Mouse (Mus musculus): ENCODE data around the gene Ccl2. TPM values are rescaled to one million over a fixed set of nuclear protein-coding genes. Genes with fewer than 3 reads are reported as not detected.

Ccl2 gene
- polyA plus RNA-seq, 1 experiment, result 14.5 TPM

GRCm38 (mm10) chr11:82039132-82039660 is 3.8 kb downstream of the Ccl2 start:
- Histone ChIP-seq H3K4me3 (replicated peaks; ENCODE audit: control insufficient read depth, low read depth, low read length) (no peak overlapping the region), H3K4me1 (ENCODE audit: control insufficient read depth, insufficient read depth, low read length) (no peaks in the 10 kb centered on the region; the same call in 1 of the 2 replicates), H3K27ac (ENCODE audit: control insufficient read depth, insufficient read depth, low read depth, low read length, poor library complexity) (no peak overlapping the region)
- no peak for TF ChIP-seq CTCF (IDR thresholded peaks at IDR 0.05; ENCODE audit: control insufficient read depth, insufficient read depth, low read length)
- 14% methylated on average over 3 of the region's 3 CpGs for WGBS

GRCm38 (mm10) chr11:82041671-82042080 is 6.3 kb downstream of the Ccl2 start:
- Histone ChIP-seq H3K27ac (ENCODE audit: control insufficient read depth, insufficient read depth, low read depth, low read length, poor library complexity) (no peak overlapping the region), H3K4me1 (ENCODE audit: control insufficient read depth, insufficient read depth, low read length) (no peaks in the 10 kb centered on the region; the same call in 1 of the 2 replicates), H3K4me3 (replicated peaks; ENCODE audit: control insufficient read depth, low read depth, low read length) (no peak overlapping the region)
- 20% methylated on average over 4 of the region's 4 CpGs for WGBS
- TF ChIP-seq CTCF (IDR thresholded peaks at IDR 0.05; ENCODE audit: control insufficient read depth, insufficient read depth, low read length) (no peak), POLR2A (IDR thresholded peaks at IDR 0.05; ENCODE audit: borderline replicate concordance, control insufficient read depth, low read depth, low read length) (no peak)

DNA sequence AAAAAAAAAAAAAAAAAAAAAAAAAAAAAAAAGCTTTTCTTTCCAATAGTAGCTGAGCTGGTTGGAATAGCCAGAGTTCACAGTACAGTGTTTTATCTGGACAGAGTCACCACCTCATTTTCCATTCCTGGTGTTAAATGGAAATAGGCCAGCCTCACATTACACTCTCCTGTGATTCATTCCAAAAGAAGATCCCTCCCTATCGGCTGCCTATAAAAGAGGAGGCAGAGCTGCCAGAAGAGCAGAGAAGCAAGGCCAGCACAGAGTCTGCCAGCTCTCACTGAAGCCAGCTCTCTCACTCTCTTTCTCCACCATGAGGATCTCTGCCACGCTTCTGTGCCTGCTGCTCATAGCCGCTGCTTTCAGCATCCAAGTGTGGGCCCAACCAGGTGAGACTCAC is 10.1 kb downstream of the Ccl2 start, which contains the start of gene Ccl7:
TSS of gene Ccl7 (plus strand) at position 242 of the 400 bp plus-strand sequence.
- Histone ChIP-seq H3K4me3 (replicated peaks; ENCODE audit: control insufficient read depth, low read depth, low read length) (no peak within 1 kb of the TSS), H3K27ac (ENCODE audit: control insufficient read depth, insufficient read depth, low read depth, low read length, poor library complexity) (no peak within 1 kb of the TSS), H3K4me1 (ENCODE audit: control insufficient read depth, insufficient read depth, low read length) (no peaks in the 10 kb centered on the region; the same call in 1 of the 2 replicates)
- TF ChIP-seq POLR2A (IDR thresholded peaks at IDR 0.05; ENCODE audit: borderline replicate concordance, control insufficient read depth, low read depth, low read length) (no peak), CTCF (IDR thresholded peaks at IDR 0.05; ENCODE audit: control insufficient read depth, insufficient read depth, low read length) (no peak)
- WGBS, result 76% methylated on average over 3 of the region's 3 CpGs

GRCm38 (mm10) chr11:82047746-82048415 is 12.5 kb downstream of the Ccl2 start:
- Histone ChIP-seq H3K4me1 (ENCODE audit: control insufficient read depth, insufficient read depth, low read length) (no peaks in the 10 kb centered on the region), H3K27ac (ENCODE audit: control insufficient read depth, insufficient read depth, low read depth, low read length, poor library complexity) (no peak overlapping the region), H3K4me3 (replicated peaks; ENCODE audit: control insufficient read depth, low read depth, low read length) (no peak overlapping the region)
- WGBS, result 39% methylated on average over 6 of the region's 6 CpGs
- TF ChIP-seq POLR2A (IDR thresholded peaks at IDR 0.05; ENCODE audit: borderline replicate concordance, control insufficient read depth, low read depth, low read length), result no peak
- TF ChIP-seq CTCF (IDR thresholded peaks at IDR 0.05; ENCODE audit: control insufficient read depth, insufficient read depth, low read length), result peak; percentile 33; the same call in 1 of the 2 replicates

GRCm38 (mm10) chr11:82053849-82054248 is 18.5 kb downstream of the Ccl2 start:
- WGBS, result 86% methylated on average over 7 of the region's 7 CpGs
- no peak overlapping the region for H3K27ac ChIP-seq (ENCODE audit: control insufficient read depth, insufficient read depth, low read depth, low read length, poor library complexity)
- TF ChIP-seq POLR2A (IDR thresholded peaks at IDR 0.05; ENCODE audit: borderline replicate concordance, control insufficient read depth, low read depth, low read length), result no peak
- TF ChIP-seq CTCF (IDR thresholded peaks at IDR 0.05; ENCODE audit: control insufficient read depth, insufficient read depth, low read length), result no peak
- no peak overlapping the region for H3K4me3 ChIP-seq (replicated peaks; ENCODE audit: control insufficient read depth, low read depth, low read length)
- H3K4me1 ChIP-seq (ENCODE audit: control insufficient read depth, insufficient read depth, low read length), result no peaks in the 10 kb centered on the region

- no peak within 1 kb of the TSS for H3K27ac ChIP-seq (ENCODE audit: control insufficient read depth, insufficient read depth, low read depth, low read length, poor library complexity)
- H3K4me3 ChIP-seq (replicated peaks; ENCODE audit: control insufficient read depth, low read depth, low read length), result no peak within 1 kb of the TSS
- no peaks in the 10 kb centered on the region for H3K4me1 ChIP-seq (ENCODE audit: control insufficient read depth, insufficient read depth, low read length)
- TF ChIP-seq POLR2A (IDR thresholded peaks at IDR 0.05; ENCODE audit: borderline replicate concordance, control insufficient read depth, low read depth, low read length) (no peak), CTCF (IDR thresholded peaks at IDR 0.05; ENCODE audit: control insufficient read depth, insufficient read depth, low read length) (no peak)
- 78% methylated on average over 6 of the region's 6 CpGs for WGBS
Observed at GRCm38 (mm10) chr11:82057646-82058045, 22.3 kb downstream of the Ccl2 start, which contains the start of gene Ccl11. TSS of gene Ccl11 (plus strand) at chr11:82057823.

DNA sequence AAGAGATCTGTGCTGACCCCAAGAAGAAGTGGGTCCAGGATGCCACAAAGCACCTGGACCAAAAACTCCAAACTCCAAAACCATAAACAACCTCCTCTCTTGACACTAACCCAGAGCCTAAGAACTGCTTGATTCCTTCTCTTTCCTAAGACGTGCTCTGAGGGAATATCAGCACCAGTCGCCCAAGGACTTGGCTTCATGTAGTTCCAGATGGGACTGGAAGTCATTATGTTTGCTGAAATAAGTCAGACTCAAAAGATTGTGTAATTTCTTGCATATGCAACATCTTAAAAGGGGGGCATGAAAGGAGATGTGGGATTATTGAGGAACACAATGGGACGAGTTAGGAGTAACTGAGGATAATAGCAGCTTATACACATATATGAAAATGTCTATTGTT is 26.9 kb downstream of the Ccl2 start:
- Histone ChIP-seq H3K27ac (ENCODE audit: control insufficient read depth, insufficient read depth, low read depth, low read length, poor library complexity) (no peak overlapping the region), H3K4me1 (ENCODE audit: control insufficient read depth, insufficient read depth, low read length) (no peaks in the 10 kb centered on the region), H3K4me3 (replicated peaks; ENCODE audit: control insufficient read depth, low read depth, low read length) (no peak overlapping the region)
- TF ChIP-seq CTCF (IDR thresholded peaks at IDR 0.05; ENCODE audit: control insufficient read depth, insufficient read depth, low read length) (no peak), POLR2A (IDR thresholded peaks at IDR 0.05; ENCODE audit: borderline replicate concordance, control insufficient read depth, low read depth, low read length) (no peak)
- 56% methylated on average over 3 of the region's 3 CpGs for WGBS

GRCm38 (mm10) chr11:82063454-82063853 is 28.1 kb downstream of the Ccl2 start:
- H3K27ac ChIP-seq (ENCODE audit: control insufficient read depth, insufficient read depth, low read depth, low read length, poor library complexity), result no peak overlapping the region
- TF ChIP-seq POLR2A (IDR thresholded peaks at IDR 0.05; ENCODE audit: borderline replicate concordance, control insufficient read depth, low read depth, low read length) (no peak), CTCF (IDR thresholded peaks at IDR 0.05; ENCODE audit: control insufficient read depth, insufficient read depth, low read length) (no peak)
- WGBS, result 57% methylated on average over 2 of the region's 2 CpGs
- no peaks in the 10 kb centered on the region for H3K4me1 ChIP-seq (ENCODE audit: control insufficient read depth, insufficient read depth, low read length)
- no peak overlapping the region for H3K4me3 ChIP-seq (replicated peaks; ENCODE audit: control insufficient read depth, low read depth, low read length)

Measured in bone marrow, adult 2 months (tissue).